Mouse (Mus musculus) erythroblast, embryonic 14.5 days (primary cell): ENCODE data around the gene Acadl. TPM values are rescaled to one million over a fixed set of nuclear protein-coding genes. Genes with fewer than 3 reads are reported as not detected.

Source experiments
- H3K27me3 ChIP-seq: 2 replicates; pipeline ENCODE4 v1.6.1; 2012; ENCODE audit warnings: inconsistent platforms; ENCODE audit not compliant: control insufficient read depth
- H3K36me3 ChIP-seq: 2 replicates; pipeline ENCODE4 v1.6.1; 2012; ENCODE audit warnings: mild to moderate bottlenecking, inconsistent platforms; ENCODE audit not compliant: control insufficient read depth
- H3K4me1 ChIP-seq: 2 replicates; pipeline ENCODE4 v1.6.1; 2012; ENCODE audit warnings: inconsistent platforms; ENCODE audit not compliant: control insufficient read depth
- H3K4me3 ChIP-seq: replicated peaks from 2 replicates; pipeline ENCODE3; 2012; ENCODE audit warnings: moderate library complexity, mild to moderate bottlenecking, inconsistent platforms
- H3K9me3 ChIP-seq: 2 replicates; pipeline ENCODE4 v1.6.1; 2012; ENCODE audit warnings: low read length, inconsistent platforms, mixed read lengths; ENCODE audit not compliant: control insufficient read depth
- GATA1 ChIP-seq: IDR thresholded peaks from 2 replicates; pipeline ENCODE4 v1.6.1; 2012; ENCODE audit warnings: low read length, inconsistent platforms, mixed read lengths
- TAL1 ChIP-seq: IDR thresholded peaks from 3 replicates; pipeline ENCODE4 v1.6.1; 2012; ENCODE audit warnings: low read length, inconsistent platforms, mixed read lengths
- polyA plus RNA-seq: library from polyadenylated mRNA; stranded (reverse); fragments of >175 nt; gene quantifications from 2 replicates; pipeline ENCODE4 v1.2.3, GENCODE M21; 2012

The Acadl gene
- polyA plus RNA-seq, 1 experiment = 0.47 TPM

GRCm38 (mm10) chr1:66806821-66807220 lies 56.3 kb downstream of the Acadl start:
- no peaks in the 10 kb centered on the region for H3K27me3 ChIP-seq
- no peaks in the 10 kb centered on the region for H3K4me1 ChIP-seq
- no peak overlapping the region for H3K4me3 ChIP-seq
- H3K36me3 ChIP-seq = no peaks in the 10 kb centered on the region
- H3K9me3 ChIP-seq = no peaks in the 10 kb centered on the region
- TF ChIP-seq TAL1 = no peak
- TF ChIP-seq GATA1 = no peak

- H3K36me3 ChIP-seq = no peaks in the 10 kb centered on the region
- H3K9me3 ChIP-seq = no peaks in the 10 kb centered on the region
- H3K27me3 ChIP-seq = no peaks in the 10 kb centered on the region
- no peak overlapping the region for H3K4me3 ChIP-seq
- TF ChIP-seq TAL1 = no peak
- TF ChIP-seq GATA1 = no peak
- no peaks in the 10 kb centered on the region for H3K4me1 ChIP-seq
Observed at GRCm38 (mm10) chr1:66805408-66805807, 57.7 kb downstream of the Acadl start.

- H3K27me3 ChIP-seq = no peaks in the 10 kb centered on the region
- no peak overlapping the region for H3K4me3 ChIP-seq
- no peaks in the 10 kb centered on the region for H3K4me1 ChIP-seq
- H3K36me3 ChIP-seq = peaks cover 4% of the 10 kb centered on the region; the same call in 1 of the 2 replicates
- H3K9me3 ChIP-seq = no peaks in the 10 kb centered on the region
- TF ChIP-seq GATA1 (no peak), TAL1 (no peak)
Observed at GRCm38 (mm10) chr1:66804710-66805109, 58.4 kb downstream of the Acadl start.

- peaks cover 5% of the 10 kb centered on the region; the same call in 1 of the 2 replicates for H3K36me3 ChIP-seq
- no peaks in the 10 kb centered on the region for H3K9me3 ChIP-seq
- H3K4me3 ChIP-seq = no peak overlapping the region
- TF ChIP-seq GATA1 (no peak), TAL1 (no peak)
- no peaks in the 10 kb centered on the region for H3K27me3 ChIP-seq
- H3K4me1 ChIP-seq = no peaks in the 10 kb centered on the region
Observed at GRCm38 (mm10) chr1:66797962-66798361, 65.1 kb downstream of the Acadl start.

GRCm38 (mm10) chr1:66792838-66793466 lies 70.1 kb downstream of the Acadl start:
- H3K9me3 ChIP-seq = no peaks in the 10 kb centered on the region
- no peaks in the 10 kb centered on the region for H3K4me1 ChIP-seq
- no peak for TF ChIP-seq GATA1
- no peak for TF ChIP-seq TAL1
- H3K27me3 ChIP-seq = no peaks in the 10 kb centered on the region
- H3K36me3 ChIP-seq = no peaks in the 10 kb centered on the region
- H3K4me3 ChIP-seq = no peak overlapping the region

- H3K4me3 ChIP-seq = no peak overlapping the region
- no peaks in the 10 kb centered on the region for H3K36me3 ChIP-seq
- H3K4me1 ChIP-seq = no peaks in the 10 kb centered on the region
- H3K27me3 ChIP-seq = no peaks in the 10 kb centered on the region
- no peaks in the 10 kb centered on the region for H3K9me3 ChIP-seq
- TF ChIP-seq TAL1 (no peak), GATA1 (no peak)
Observed at GRCm38 (mm10) chr1:66782296-66782695, 80.8 kb downstream of the Acadl start.

- TF ChIP-seq GATA1 (no peak), TAL1 (no peak)
- H3K27me3 ChIP-seq = no peaks in the 10 kb centered on the region
- no peak overlapping the region for H3K4me3 ChIP-seq
- no peaks in the 10 kb centered on the region for H3K9me3 ChIP-seq
- no peaks in the 10 kb centered on the region for H3K4me1 ChIP-seq
- H3K36me3 ChIP-seq = no peaks in the 10 kb centered on the region
Observed at GRCm38 (mm10) chr1:66781027-66781426, 82.0 kb downstream of the Acadl start.

Other genes starting within 250 kb of the Acadl start
- 0.52 and 0.63 TPM in 2 replicates for gene Rpe, start 162.4 kb downstream of the Acadl start, polyA plus RNA-seq
- 0.14 TPM in 1 of 2 replicates, not detected in the other for gene Kansl1l, start 45.7 kb downstream of the Acadl start, polyA plus RNA-seq
- gene Myl1, start 82.1 kb upstream of the Acadl start, polyA plus RNA-seq = not detected in 2 replicates
- 0.55 and 0.72 TPM in 2 replicates for gene Lancl1, start 175.6 kb upstream of the Acadl start, polyA plus RNA-seq